Mouse (Mus musculus) kidney, postnatal 0 days (tissue): ENCODE measurements around the gene Ushbp1. TPM values are rescaled to one million over a fixed set of nuclear protein-coding genes. Genes with fewer than 3 reads are reported as not detected.
A peak's percentile ranks its signal among the peaks of the same experiment; 100 is the strongest.

Experiments
- ATAC-seq: fragments of 200-750 bp; cut with Nextera tagmentation; replicated peaks from 2 replicates; pipeline ENCODE4 v1.8.0; 2017; ENCODE audit warnings: low read depth, moderate number of reproducible peaks, moderate TSS enrichment, moderate library complexity; ENCODE audit not compliant: low FRiP score
- DNase-seq: peaks from one replicate; pipeline ENCODE4 v3.0.0-alpha.2; 2016; ENCODE audit warnings: low spot score
- H3K27ac ChIP-seq: fragments of 300-500 bp; sonication (generic); 2 replicates; pipeline ENCODE4 v1.5.1; 2014; ENCODE audit warnings: mild to moderate bottlenecking
- H3K27me3 ChIP-seq: fragments of 300-500 bp; sonication (generic); 2 replicates; pipeline ENCODE4 v1.6.1; 2014; ENCODE audit warnings: low read length, mixed read lengths; ENCODE audit not compliant: insufficient read depth
- H3K36me3 ChIP-seq: fragments of 300-500 bp; sonication (generic); 2 replicates; pipeline ENCODE4 v1.6.1; 2014; ENCODE audit warnings: low read length, mixed read lengths; ENCODE audit not compliant: insufficient read depth
- H3K4me1 ChIP-seq: fragments of 300-500 bp; sonication (generic); replicated peaks from 2 replicates; pipeline ENCODE4 v1.6.1; 2014; ENCODE audit warnings: antibody characterized with exemption, low read length, mixed read lengths; ENCODE audit not compliant: insufficient read depth
- H3K4me2 ChIP-seq: fragments of 300-500 bp; sonication (generic); 2 replicates; pipeline ENCODE4 v1.6.1; 2014; ENCODE audit warnings: mild to moderate bottlenecking, low read length, moderate library complexity, mixed read lengths
- H3K4me3 ChIP-seq: fragments of 300-500 bp; sonication (generic); replicated peaks from 2 replicates; pipeline ENCODE4 v1.5.1; 2014; ENCODE audit warnings: low read depth, low read length
- H3K9ac ChIP-seq: fragments of 300-500 bp; sonication (generic); 2 replicates; pipeline ENCODE4 v1.6.1; 2014; ENCODE audit warnings: low read depth, low read length
- H3K9me3 ChIP-seq: fragments of 300-500 bp; sonication (generic); replicated peaks from 2 replicates; pipeline ENCODE4 v1.6.1; 2016; ENCODE audit warnings: low read length, inconsistent platforms, mixed read lengths
- CTCF ChIP-seq: IDR thresholded peaks from 2 replicates; pipeline ENCODE4 v1.5.1; 2016; ENCODE audit warnings: antibody characterized with exemption, low read depth, mild to moderate bottlenecking, moderate library complexity
- WGBS: fragments of 180-500 bp; shearing (Covaris S2); extraction: QIAGEN DNeasy Blood & Tissue Kit; methylation state at CpG from one replicate; pipeline ENCODE4 v1.1.7; 2014; 5-methylcytosine and 5-hydroxymethylcytosine counted together
- polyA plus RNA-seq: library from polyadenylated mRNA; unstranded; fragments of >200 nt; fragmentation: Nextera tagmentation; extraction: Ambion mirVana; gene quantifications from 2 replicates; pipeline ENCODE4 v1.2.1, GENCODE M21; 2015

Ushbp1 gene
- polyA plus RNA-seq, 1 experiment from 2014 or later = 18.8 TPM

DNA sequence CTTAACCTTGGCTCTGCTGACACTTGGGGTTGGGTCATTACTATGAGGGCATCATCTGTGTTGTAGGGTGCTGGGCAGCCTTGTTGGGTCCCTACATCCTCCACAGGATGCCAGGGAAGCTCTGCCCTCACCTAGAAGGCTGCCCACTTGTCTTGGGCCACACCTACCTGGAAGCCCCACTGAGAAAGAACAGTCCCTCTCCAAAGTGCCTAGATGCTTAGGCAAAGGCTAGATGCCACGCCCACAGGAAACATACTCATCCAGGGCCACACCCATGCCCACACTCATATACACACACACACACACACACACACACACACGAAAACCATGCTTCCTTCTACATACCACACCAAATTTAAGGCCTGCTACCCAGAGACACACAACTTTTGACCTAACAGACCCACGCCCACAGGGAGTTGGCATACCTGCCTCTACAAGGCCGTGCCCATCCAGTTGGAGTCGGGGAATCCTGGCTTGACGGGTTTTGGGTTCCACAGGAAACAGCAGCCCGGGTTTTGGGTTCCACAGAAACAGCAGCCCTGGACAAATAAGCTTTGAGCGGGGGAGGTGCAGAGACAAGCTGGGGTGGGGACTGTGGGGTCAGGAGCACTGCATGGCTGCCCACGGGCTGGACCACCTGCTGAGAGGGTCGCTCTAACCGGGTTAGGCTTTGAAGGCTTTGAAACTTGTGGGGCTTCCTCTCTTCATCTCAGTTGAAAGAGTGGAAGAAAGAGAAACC, 16.1 kb upstream of the Ushbp1 start:
- WGBS = 32% methylated on average over 11 of the region's 11 CpGs
- Histone ChIP-seq H3K4me1 (no peaks in the 10 kb centered on the region), H3K36me3 (0 out of 2 replicates have a peak, but pooled peaks cover 4% of the 10 kb centered on the region), H3K4me2 (no peak overlapping the region), H3K4me3 (no peak overlapping the region), H3K27me3 (no peaks in the 10 kb centered on the region), H3K9ac (no peak overlapping the region), H3K9me3 (no peaks in the 10 kb centered on the region), H3K27ac (no peak overlapping the region)
- no peak for DNase-seq
- no peak for ATAC-seq
- no peak for TF ChIP-seq CTCF

DNA sequence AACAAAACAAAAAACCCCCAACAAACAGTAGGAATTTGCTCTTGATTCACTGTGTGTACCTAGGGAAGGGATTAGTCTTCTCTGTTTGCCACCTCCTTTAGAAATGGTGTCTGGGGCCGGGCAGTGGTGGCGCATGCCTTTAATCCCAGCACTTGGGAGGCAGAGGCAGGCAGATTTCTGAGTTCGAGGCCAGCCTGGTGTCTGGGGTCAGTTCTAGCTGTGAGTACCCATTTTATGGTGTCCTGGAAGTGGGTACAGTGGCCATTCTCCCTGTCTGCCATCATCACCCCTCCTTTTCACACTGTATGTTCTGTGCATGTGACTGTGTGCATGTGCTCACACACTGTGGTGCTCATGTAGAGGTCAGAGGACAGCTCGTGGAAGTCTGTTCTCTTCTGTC, 12.6 kb upstream of the Ushbp1 start:
- 95% methylated on average over 4 of the region's 4 CpGs for WGBS

DNA sequence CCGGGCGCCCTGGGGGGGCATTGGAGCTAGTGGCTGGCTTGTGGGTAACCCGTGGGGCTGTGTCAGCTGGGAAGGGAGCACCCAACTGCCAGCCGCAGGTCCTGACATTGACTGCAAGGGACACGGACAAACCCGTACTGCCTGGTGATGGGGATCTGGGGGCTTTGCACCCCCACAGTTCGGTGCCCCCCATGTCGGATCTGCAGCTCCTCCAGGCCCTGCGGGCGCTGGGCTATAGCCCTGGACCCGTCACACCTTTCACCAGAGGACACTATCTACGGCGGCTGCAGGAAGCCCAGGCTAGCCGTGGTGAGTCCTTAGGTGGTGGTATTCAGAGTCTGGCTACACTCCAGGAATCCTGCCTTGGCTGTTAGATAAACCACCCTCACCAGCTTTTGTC, 11.8 kb upstream of the Ushbp1 start:
- no peak for DNase-seq
- peaks cover 7% of the 10 kb centered on the region for H3K4me1 ChIP-seq

More for the DNA sequence above, 12.6 kb upstream of the Ushbp1 start:
- Histone ChIP-seq H3K36me3 (0 out of 2 replicates have a peak, but pooled peaks cover 4% of the 10 kb centered on the region), H3K9ac (no peak overlapping the region), H3K4me2 (no peak overlapping the region), H3K9me3 (no peaks in the 10 kb centered on the region), H3K4me3 (no peak overlapping the region), H3K27me3 (no peaks in the 10 kb centered on the region), H3K4me1 (peaks cover 7% of the 10 kb centered on the region), H3K27ac (no peak overlapping the region)
- no peak for ATAC-seq
- DNase-seq = no peak
- no peak for TF ChIP-seq CTCF

DNA sequence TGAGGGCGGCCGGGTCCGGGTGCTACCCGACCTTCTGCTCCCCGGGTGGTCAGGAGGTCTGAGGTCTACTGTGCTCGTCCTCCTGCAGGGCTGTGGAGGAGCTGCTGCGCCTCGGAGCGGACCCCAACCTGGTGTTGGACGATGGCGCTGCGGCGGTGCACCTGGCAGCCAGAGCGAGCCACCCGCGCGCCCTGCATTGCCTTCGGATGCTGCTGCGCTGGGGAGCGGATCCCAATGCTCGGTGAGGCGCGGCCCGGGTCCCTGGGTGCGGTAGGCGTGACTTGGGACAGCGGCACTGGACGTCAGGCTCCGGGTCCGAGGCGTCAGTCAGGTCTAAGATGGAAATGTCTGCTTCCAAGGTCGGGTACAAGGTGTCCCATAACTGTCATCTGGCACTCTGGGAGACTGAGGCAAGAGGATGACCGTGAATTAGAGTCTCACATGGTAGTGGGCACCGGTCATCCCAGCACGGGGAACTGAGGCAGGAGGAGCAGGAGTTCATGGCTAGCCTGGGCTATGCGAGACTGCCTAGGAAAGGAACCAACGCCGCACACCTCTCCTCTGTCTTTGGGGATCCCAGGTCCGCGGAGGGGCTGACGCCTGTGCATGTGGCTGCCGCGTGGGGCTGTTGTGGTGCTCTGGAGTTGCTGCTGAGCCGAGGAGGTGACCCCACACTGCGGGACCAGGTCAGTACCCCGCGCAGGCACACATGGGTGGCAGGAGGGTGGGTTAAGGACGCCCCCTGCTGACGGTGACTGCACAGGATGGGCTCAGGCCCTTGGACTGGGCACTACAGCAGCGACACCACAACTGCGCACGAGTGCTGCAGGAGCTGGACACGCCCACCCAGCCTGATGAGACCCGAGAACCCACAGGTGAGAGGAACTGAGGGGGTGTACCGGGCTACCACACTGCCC, 10.8 kb upstream of the Ushbp1 start:
- Histone ChIP-seq H3K27ac (no peak overlapping the region), H3K9ac (peak overlapping the region; percentile 58), H3K27me3 (no peaks in the 10 kb centered on the region), H3K4me2 (peak overlapping the region; percentile 69), H3K9me3 (no peaks in the 10 kb centered on the region), H3K4me1 (peaks cover 7% of the 10 kb centered on the region), H3K4me3 (peak overlapping the region; percentile 44), H3K36me3 (0 out of 2 replicates have a peak, but pooled peaks cover 4% of the 10 kb centered on the region)
- ATAC-seq (peak; percentile 83), DNase-seq (peak; percentile 82)
- peak; percentile 85 for TF ChIP-seq CTCF
- WGBS = 1% methylated on average over 54 of the region's 55 CpGs

More for the DNA sequence above, 11.8 kb upstream of the Ushbp1 start:
- TF ChIP-seq CTCF = no peak
- Histone ChIP-seq H3K4me2 (no peak overlapping the region; the same call in 1 of the 2 replicates), H3K27ac (no peak overlapping the region), H3K36me3 (0 out of 2 replicates have a peak, but pooled peaks cover 4% of the 10 kb centered on the region), H3K9me3 (no peaks in the 10 kb centered on the region), H3K27me3 (no peaks in the 10 kb centered on the region), H3K9ac (no peak overlapping the region), H3K4me3 (no peak overlapping the region)
- WGBS = 94% methylated on average over 14 of the region's 14 CpGs
- ATAC-seq = no peak

DNA sequence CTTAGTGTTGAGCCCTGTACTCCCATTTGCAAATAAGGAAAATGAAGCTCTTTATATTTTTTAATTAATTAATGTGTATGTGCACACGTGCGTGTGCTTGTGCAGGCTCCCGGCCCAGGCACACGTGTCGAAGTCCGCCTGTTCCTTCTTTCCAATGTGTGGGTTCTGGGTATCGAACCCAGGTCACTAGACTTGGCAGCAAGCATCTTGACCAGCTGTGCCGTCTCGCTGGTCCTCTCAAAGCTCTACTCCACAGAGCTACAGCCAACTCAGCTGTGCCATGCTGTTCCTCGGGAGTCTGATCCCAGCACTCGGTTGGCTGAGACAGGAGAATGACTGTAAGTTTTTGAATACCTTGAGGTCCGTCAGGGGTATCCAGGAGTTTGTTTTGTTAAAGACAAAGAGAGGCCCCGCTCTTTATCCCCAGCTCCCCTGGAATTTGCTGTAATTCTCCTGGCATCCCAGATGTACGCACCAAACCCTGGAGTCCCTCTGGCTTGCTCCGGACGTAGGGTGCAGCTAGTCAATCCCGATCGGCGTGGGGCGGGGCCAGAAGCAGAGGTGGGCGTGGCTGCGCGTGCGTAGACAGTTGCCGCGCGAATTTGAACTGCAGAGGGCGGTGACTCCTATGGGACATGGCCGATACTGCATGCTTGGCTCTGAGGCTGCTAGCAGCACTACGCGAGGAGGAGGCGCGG, 9.9 kb upstream of the Ushbp1 start, which contains the start of gene Ankle1:
Gene Ankle1 (plus strand): TSS at position 610 of the 698 bp plus-strand sequence.
- Histone ChIP-seq H3K27me3 (no peaks in the 10 kb centered on the region), H3K9me3 (no peaks in the 10 kb centered on the region), H3K36me3 (0 out of 2 replicates have a peak, but pooled peaks cover 4% of the 10 kb centered on the region), H3K4me1 (peaks cover 7% of the 10 kb centered on the region), H3K4me3 (peak within 1 kb of the TSS; percentile 44), H3K27ac (peak within 1 kb of the TSS; percentile 48; the same call in 1 of the 2 replicates), H3K4me2 (peak within 1 kb of the TSS; percentile 69), H3K9ac (peak within 1 kb of the TSS; percentile 58)
- DNase-seq = peak; percentile 96
- TF ChIP-seq CTCF = peak; percentile 73
- peak; percentile 87 for ATAC-seq
- WGBS = 15% methylated on average over 33 of the region's 33 CpGs
